Mouse (Mus musculus) testis, adult 2 months (tissue): ENCODE data around the gene Hdac9.

ENCODE experiments used
- CTCF ChIP-seq: fragments of 200-500 bp; IDR thresholded peaks from 2 replicates; pipeline ENCODE4 v1.5.1; 2012; ENCODE audit warnings: low read depth, mild to moderate bottlenecking, inconsistent platforms, low read length, moderate library complexity; ENCODE audit not compliant: control insufficient read depth, insufficient read depth, insufficient replicate concordance
- POLR2A ChIP-seq: fragments of 200-500 bp; IDR thresholded peaks from 2 replicates; pipeline ENCODE4 v1.6.1; 2012; ENCODE audit warnings: low read depth, mild to moderate bottlenecking, inconsistent platforms, low read length, moderate library complexity; ENCODE audit not compliant: control insufficient read depth

GRCm38 (mm10) chr12:34498751-34499626 is 417.9 kb downstream of the Hdac9 start:
- no peak for TF ChIP-seq CTCF
- TF ChIP-seq POLR2A, result no peak
